Comparison of ENCODE assay signal across 8 mouse cellular contexts in the genomic region with DNA sequence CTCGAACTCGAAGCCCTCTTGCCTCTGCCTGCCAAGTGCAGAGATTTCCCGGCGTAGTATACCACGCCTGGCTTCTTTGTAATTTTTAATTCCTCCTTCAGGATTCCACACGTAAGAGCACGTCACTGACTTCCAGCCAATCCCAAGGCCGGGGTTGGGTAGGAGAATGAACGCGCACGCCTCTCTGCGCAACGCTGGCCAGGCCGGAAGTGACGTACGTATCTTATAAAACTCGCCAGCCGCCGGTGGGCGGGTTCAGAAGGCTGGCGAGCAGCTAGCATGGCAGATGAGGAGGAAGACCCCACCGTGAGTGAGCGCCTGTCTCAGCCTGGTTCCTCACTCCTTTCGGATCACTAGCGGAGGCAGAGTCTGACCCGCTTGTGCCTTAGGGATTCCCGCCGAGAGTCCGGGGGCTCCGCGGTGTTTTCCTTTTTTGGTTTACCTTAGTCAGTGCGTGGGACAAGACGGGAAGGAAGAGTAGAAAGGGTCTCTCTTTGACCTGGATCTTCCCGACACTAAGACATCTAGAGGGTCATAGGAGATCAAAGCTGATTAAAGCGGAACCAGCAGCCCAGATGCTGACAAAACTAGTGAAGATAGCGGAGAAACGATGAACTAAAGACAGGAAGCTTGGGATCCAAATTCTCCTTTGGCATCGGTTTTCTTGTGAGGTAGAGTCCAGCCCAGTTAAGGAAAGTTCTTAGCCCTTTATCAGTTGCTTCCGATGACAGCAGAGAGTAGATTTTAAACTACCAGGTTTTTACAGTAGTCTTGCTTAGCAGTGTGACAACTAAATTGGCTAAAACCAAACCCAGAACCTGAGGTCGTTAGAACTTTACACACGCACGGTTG. TPM values are rescaled to one million over a fixed set of nuclear protein-coding genes. Genes with fewer than 3 reads are reported as not detected.
DNase-seq lines count a peak whose midpoint lies in the region; ATAC-seq and TF ChIP-seq lines count a peak whose summit lies in the region.

A gene (plus strand): TSS at position 256 of the 852 bp plus-strand sequence.

- peak; percentile 93 for DNase-seq in c-Kit-positive CD71-positive TER-119-positive erythroid progenitor cells, embryonic 14.5 days (ENCODE audit: low spot score)
- DNase-seq in heart, postnatal 10 days, result peak; percentile 98
- DNase-seq in large intestine, adult 2 months (ENCODE audit: low read depth, low spot score), result peak; percentile 97
- DNase-seq in liver, postnatal 0 days, result peak; percentile 96
- DNase-seq in testis, postnatal 10 days (ENCODE audit: low spot score), result peak; percentile 95

- TF ChIP-seq EP300 in liver, postnatal 0 days (IDR thresholded peaks at IDR 0.05; ENCODE audit: low read depth), result 0 out of 2 replicates have a peak, but pooled peaks have one; percentile 63

- peaks cover 22% of the 10 kb centered on the region for H3K36me3 ChIP-seq in E14TG2a.4 (ENCODE audit: insufficient read depth, low read length)
- H3K36me3 ChIP-seq in forebrain, embryonic 12.5 days (replicated peaks), result no peaks in the 10 kb centered on the region; the same call in 1 of the 2 replicates
- no peaks in the 10 kb centered on the region for H3K36me3 ChIP-seq in liver, postnatal 0 days (replicated peaks; ENCODE audit: insufficient read depth, low read length)
- no peaks in the 10 kb centered on the region for H3K36me3 ChIP-seq in neural tube, embryonic 14.5 days (ENCODE audit: control insufficient read depth, insufficient read depth, low read length)

- peak within 1 kb of the TSS; percentile 73 for H3K9ac ChIP-seq in forebrain, embryonic 12.5 days
- H3K9ac ChIP-seq in liver, postnatal 0 days (replicated peaks), result peak within 1 kb of the TSS; percentile 82
- H3K9ac ChIP-seq in neural tube, embryonic 14.5 days (replicated peaks; ENCODE audit: low read depth, low read length), result peak within 1 kb of the TSS; percentile 72

- intact Hi-C loops in heart, postnatal 10 days (cut with DNase I), result loop anchor here (5.0 kb wide), 1 partner anchor 81 kb away; a partner anchor contains a TSS

- peak within 1 kb of the TSS; percentile 91 for H3K4me3 ChIP-seq in E14TG2a.4 (replicated peaks; ENCODE audit: low read length)
- peak within 1 kb of the TSS; percentile 61 for H3K4me3 ChIP-seq in forebrain, embryonic 12.5 days (replicated peaks)
- peak within 1 kb of the TSS; percentile 77 for H3K4me3 ChIP-seq in liver, postnatal 0 days (ENCODE audit: low read depth, low read length)
- peak within 1 kb of the TSS; percentile 58 for H3K4me3 ChIP-seq in neural tube, embryonic 14.5 days (ENCODE audit: low read depth, low read length)

- no peak within 1 kb of the TSS for H3K27ac ChIP-seq in forebrain, embryonic 12.5 days
- peak within 1 kb of the TSS; percentile 81 for H3K27ac ChIP-seq in liver, postnatal 0 days (ENCODE audit: low read depth)
- H3K27ac ChIP-seq in neural tube, embryonic 14.5 days (ENCODE audit: low read depth, low read length), result peak within 1 kb of the TSS; percentile 66

- ATAC-seq in forebrain, embryonic 12.5 days (ENCODE audit: low FRiP score), result peak; percentile 97
- ATAC-seq in liver, postnatal 0 days, result peak; percentile 99
- peak; percentile 98 for ATAC-seq in neural tube, embryonic 14.5 days (ENCODE audit: low read depth)

- peaks cover 7% of the 10 kb centered on the region for H3K9me3 ChIP-seq in E14TG2a.4 (ENCODE audit: low read length)
- no peaks in the 10 kb centered on the region for H3K9me3 ChIP-seq in forebrain, embryonic 12.5 days
- H3K9me3 ChIP-seq in liver, postnatal 0 days (ENCODE audit: low read length), result no peaks in the 10 kb centered on the region
- H3K9me3 ChIP-seq in neural tube, embryonic 14.5 days (ENCODE audit: control insufficient read depth, low read length), result no peaks in the 10 kb centered on the region

- peak within 1 kb of the TSS; percentile 80 for H3K4me2 ChIP-seq in forebrain, embryonic 12.5 days
- H3K4me2 ChIP-seq in liver, postnatal 0 days (ENCODE audit: low read depth, low read length), result peak within 1 kb of the TSS; percentile 92
- peak within 1 kb of the TSS; percentile 67 for H3K4me2 ChIP-seq in neural tube, embryonic 14.5 days (ENCODE audit: low read depth, low read length)

- H3K4me1 ChIP-seq in E14TG2a.4 (replicated peaks; ENCODE audit: low read depth, low read length), result peaks cover 51% of the 10 kb centered on the region
- peaks cover 40% of the 10 kb centered on the region for H3K4me1 ChIP-seq in forebrain, embryonic 12.5 days
- H3K4me1 ChIP-seq in liver, postnatal 0 days (ENCODE audit: insufficient read depth), result peaks cover 12% of the 10 kb centered on the region; the same call in 1 of the 2 replicates
- peaks cover 16% of the 10 kb centered on the region for H3K4me1 ChIP-seq in neural tube, embryonic 14.5 days (ENCODE audit: control insufficient read depth, insufficient read depth, low read length)

- no peaks in the 10 kb centered on the region for H3K27me3 ChIP-seq in E14TG2a.4 (ENCODE audit: insufficient read depth, low read length)
- no peaks in the 10 kb centered on the region for H3K27me3 ChIP-seq in forebrain, embryonic 12.5 days
- H3K27me3 ChIP-seq in liver, postnatal 0 days (ENCODE audit: insufficient read depth, low read length), result no peaks in the 10 kb centered on the region
- H3K27me3 ChIP-seq in neural tube, embryonic 14.5 days (ENCODE audit: control insufficient read depth, insufficient read depth, low read length), result no peaks in the 10 kb centered on the region

- TF ChIP-seq CTCF in E14TG2a.4 (conservative IDR thresholded peaks at IDR 0.05; ENCODE audit: low read length), result no peak
- no peak for TF ChIP-seq CTCF in liver, postnatal 0 days (IDR thresholded peaks at IDR 0.05; ENCODE audit: low read depth)

- WGBS in forebrain, embryonic 12.5 days, result 3% methylated on average over 42 of the region's 42 CpGs
- WGBS in large intestine, adult 2 months, result under 1% methylated on average over 42 of the region's 42 CpGs
- under 1% methylated on average over 42 of the region's 42 CpGs for WGBS in liver, postnatal 0 days (ENCODE audit: insufficient replicate concordance)
- WGBS in neural tube, embryonic 14.5 days, result under 1% methylated on average over 42 of the region's 42 CpGs

RNA-seq across cellular contexts. Expression of the gene that starts here (rescaled TPM):
- 55.7 and 58.5 TPM in 2 replicates for polyA plus RNA-seq in forebrain, embryonic 12.5 days (2016; fragmentation: Nextera tagmentation; extraction: Ambion mirVana)
- 10 to 100 TPM; 17.2 to 20.7 TPM for total RNA-seq in heart, postnatal 10 days (2021)
- polyA plus RNA-seq in large intestine, adult 2 months (2012; rRNA removed), result 4.3 and 4.6 TPM in 2 replicates
- 14.0 and 15.5 TPM in 2 replicates for polyA plus RNA-seq in liver, postnatal 0 days (2015; fragmentation: Nextera tagmentation; extraction: Ambion mirVana)
- 42.0 and 56.9 TPM in 2 replicates for polyA plus RNA-seq in neural tube, embryonic 14.5 days (2014; fragmentation: Nextera tagmentation; extraction: Ambion mirVana)
